Mouse (Mus musculus): Measurements from ENCODE around the gene Slc6a21.

DNA sequence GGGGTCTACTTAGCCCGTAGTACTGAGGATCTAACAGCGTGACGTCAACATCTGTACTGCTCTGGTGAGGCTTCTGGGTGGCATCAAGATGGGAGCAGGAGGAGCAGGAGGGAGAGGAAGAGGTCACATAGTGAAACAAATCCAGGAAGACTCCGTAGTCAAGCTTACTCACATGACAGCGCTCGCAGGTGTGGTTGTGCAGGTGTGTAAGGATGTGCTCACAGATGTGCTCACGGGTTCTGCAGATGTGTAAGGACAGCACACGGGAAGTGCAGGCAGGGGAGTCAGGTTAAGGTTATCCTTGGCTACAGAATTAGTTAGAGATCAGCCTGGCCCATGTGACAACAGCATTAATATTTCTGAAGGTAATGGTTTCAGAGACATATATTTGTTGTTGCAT lies 23.5 kb upstream of the Slc6a21 start:
- TF ChIP-seq CTCF (IDR thresholded peaks at IDR 0.05; ENCODE audit: low read depth, low read length) (no peak), GATA1 (IDR thresholded peaks at IDR 0.05; ENCODE audit: borderline replicate concordance, low read length) (no peak), GATA2 (IDR thresholded peaks at IDR 0.05; ENCODE audit: borderline replicate concordance, low read depth, low read length) (no peak), POLR2AphosphoS5 (IDR thresholded peaks at IDR 0.05; ENCODE audit: insufficient replicate concordance, low read depth, low read length) (no peak)
